Mouse (Mus musculus): Measurements from ENCODE around the gene Washc3. TPM values are rescaled to one million over a fixed set of nuclear protein-coding genes. Genes with fewer than 3 reads are reported as not detected.

The Washc3 gene
- polyA plus RNA-seq, 1 experiment, result 6.0 TPM

DNA sequence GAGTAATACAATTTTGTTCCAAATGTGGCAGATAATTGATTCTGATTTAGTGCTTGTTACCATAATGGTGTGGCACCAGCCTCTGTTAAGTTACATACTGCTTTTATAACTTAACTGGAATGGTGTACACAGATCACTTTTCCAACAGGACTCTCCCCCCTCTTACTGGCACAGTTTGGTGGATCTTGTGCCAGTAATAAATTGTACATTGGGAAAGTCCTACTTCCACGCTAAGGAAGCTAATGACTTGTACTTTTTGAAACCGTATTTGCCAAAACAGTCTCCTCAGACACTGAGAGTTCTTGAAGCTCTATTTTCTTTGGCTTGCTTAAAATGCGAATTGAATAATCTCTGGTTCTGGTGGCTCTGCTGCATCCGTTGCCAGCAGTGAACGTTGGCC, 24.5 kb downstream of the Washc3 start:
- Histone ChIP-seq H3K4me3 (ENCODE audit: extremely low read depth, insufficient read depth, insufficient read length) (no peak overlapping the region), H3K4me1 (ENCODE audit: control insufficient read depth, insufficient read depth, insufficient read length) (no peaks in the 10 kb centered on the region), H3K27ac (ENCODE audit: insufficient read depth, low read length) (no peak overlapping the region), H3K36me3 (ENCODE audit: control insufficient read depth, insufficient read depth, low read length) (peaks cover 12% of the 10 kb centered on the region), H3K27me3 (ENCODE audit: control insufficient read depth, insufficient read depth, low read length) (no peaks in the 10 kb centered on the region)
- TF ChIP-seq CTCF (IDR thresholded peaks at IDR 0.05; ENCODE audit: extremely low read depth, insufficient read depth, insufficient read length, insufficient replicate concordance) (no peak), POLR2A (IDR thresholded peaks at IDR 0.05; ENCODE audit: low read depth, low read length) (no peak)
- DNase-seq (ENCODE audit: low read depth in 1 of 2, low spot score in 2 of 2), result no peak
- 91% methylated on average over 5 of the region's 5 CpGs for WGBS

DNA sequence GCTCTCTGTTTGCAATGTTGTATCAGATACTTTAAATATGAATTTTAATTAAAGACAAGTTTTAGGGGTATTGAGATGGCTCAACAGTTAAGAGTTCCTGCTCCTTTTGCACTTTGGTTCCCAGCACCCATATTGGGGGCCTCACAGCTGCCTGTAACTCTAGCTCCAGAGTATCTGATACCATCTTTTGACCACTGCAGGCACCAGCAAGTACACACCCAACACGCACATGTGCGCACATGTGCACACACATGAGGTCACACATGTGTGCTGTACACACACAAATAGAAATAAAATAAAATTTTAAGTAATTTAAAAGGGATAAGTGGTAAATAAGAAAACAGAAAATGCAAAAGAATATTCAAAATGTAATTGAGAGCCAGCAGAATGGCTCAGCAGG, 27.1 kb downstream of the Washc3 start:
- Histone ChIP-seq H3K36me3 (ENCODE audit: control insufficient read depth, insufficient read depth, low read length) (peaks cover 10% of the 10 kb centered on the region), H3K4me1 (ENCODE audit: control insufficient read depth, insufficient read depth, insufficient read length) (no peaks in the 10 kb centered on the region), H3K27ac (ENCODE audit: insufficient read depth, low read length) (no peak overlapping the region), H3K27me3 (ENCODE audit: control insufficient read depth, insufficient read depth, low read length) (no peaks in the 10 kb centered on the region), H3K4me3 (ENCODE audit: extremely low read depth, insufficient read depth, insufficient read length) (no peak overlapping the region)
- DNase-seq (ENCODE audit: low read depth in 1 of 2, low spot score in 2 of 2), result no peak
- 93% methylated on average over 2 of the region's 2 CpGs for WGBS
- TF ChIP-seq CTCF (IDR thresholded peaks at IDR 0.05; ENCODE audit: extremely low read depth, insufficient read depth, insufficient read length, insufficient replicate concordance) (no peak), POLR2A (IDR thresholded peaks at IDR 0.05; ENCODE audit: low read depth, low read length) (no peak)

DNA sequence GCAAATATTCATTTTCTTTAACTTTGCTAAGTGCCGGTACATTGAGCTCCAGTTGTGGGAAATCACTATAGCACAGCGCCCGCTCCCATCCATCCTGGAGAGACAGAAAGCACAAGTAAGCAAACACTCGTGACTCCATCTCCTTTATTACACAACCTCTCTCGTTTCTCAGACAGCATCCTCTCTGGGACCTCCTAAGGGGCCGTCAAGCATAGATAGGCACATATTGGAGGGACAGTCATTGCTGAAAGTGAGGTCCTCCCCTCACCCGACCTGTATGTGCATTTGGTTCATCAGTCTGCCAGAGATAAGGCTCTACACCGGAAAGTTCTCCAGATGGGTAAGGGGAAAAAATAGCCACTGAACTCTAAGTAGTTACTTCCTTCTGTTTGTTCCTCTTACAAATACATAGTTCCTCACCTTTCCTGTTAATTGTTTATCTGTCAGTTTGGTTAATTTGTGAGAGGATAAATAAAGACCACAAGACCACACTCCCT, 27.7 kb downstream of the Washc3 start:
- TF ChIP-seq POLR2A (IDR thresholded peaks at IDR 0.05; ENCODE audit: low read depth, low read length) (no peak), CTCF (IDR thresholded peaks at IDR 0.05; ENCODE audit: extremely low read depth, insufficient read depth, insufficient read length, insufficient replicate concordance) (no peak)
- DNase-seq (ENCODE audit: low read depth in 1 of 2, low spot score in 2 of 2), result no peak
- WGBS, result 49% methylated on average over 8 of the region's 8 CpGs
- H3K27ac ChIP-seq (ENCODE audit: insufficient read depth, low read length), result no peak overlapping the region
- H3K27me3 ChIP-seq (ENCODE audit: control insufficient read depth, insufficient read depth, low read length), result no peaks in the 10 kb centered on the region
- no peak overlapping the region for H3K4me3 ChIP-seq (ENCODE audit: extremely low read depth, insufficient read depth, insufficient read length)
- no peaks in the 10 kb centered on the region for H3K4me1 ChIP-seq (ENCODE audit: control insufficient read depth, insufficient read depth, insufficient read length)
- H3K36me3 ChIP-seq (ENCODE audit: control insufficient read depth, insufficient read depth, low read length), result peaks cover 13% of the 10 kb centered on the region

DNA sequence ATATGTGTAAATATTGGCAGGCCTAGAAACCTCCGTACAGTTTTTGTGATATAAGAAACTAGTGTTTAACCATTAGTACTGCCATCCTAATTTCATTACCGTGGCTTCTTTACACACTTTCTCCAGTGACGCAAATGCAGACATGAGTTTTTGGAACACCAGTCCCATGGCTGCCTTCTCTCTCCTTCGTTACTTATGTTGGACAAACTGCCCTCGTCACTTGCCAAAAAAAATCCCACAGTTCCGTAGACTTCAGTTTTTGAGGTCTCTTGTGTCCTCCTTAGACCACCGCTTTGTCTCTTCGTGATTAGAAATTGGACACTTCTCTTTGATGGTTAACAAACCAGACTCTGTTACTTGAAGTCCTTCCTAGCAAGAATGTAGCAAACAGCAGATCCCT, 30.8 kb downstream of the Washc3 start:
- no peak for TF ChIP-seq POLR2A (IDR thresholded peaks at IDR 0.05; ENCODE audit: low read depth, low read length)
- no peaks in the 10 kb centered on the region for H3K27me3 ChIP-seq (ENCODE audit: control insufficient read depth, insufficient read depth, low read length)
- DNase-seq (ENCODE audit: low read depth in 1 of 2, low spot score in 2 of 2), result no peak
- H3K27ac ChIP-seq (ENCODE audit: insufficient read depth, low read length), result no peak overlapping the region
- WGBS, result 94% methylated on average over 8 of the region's 8 CpGs
- H3K4me3 ChIP-seq (ENCODE audit: extremely low read depth, insufficient read depth, insufficient read length), result no peak overlapping the region
- peaks cover 17% of the 10 kb centered on the region for H3K36me3 ChIP-seq (ENCODE audit: control insufficient read depth, insufficient read depth, low read length)
- no peaks in the 10 kb centered on the region for H3K4me1 ChIP-seq (ENCODE audit: control insufficient read depth, insufficient read depth, insufficient read length)

DNA sequence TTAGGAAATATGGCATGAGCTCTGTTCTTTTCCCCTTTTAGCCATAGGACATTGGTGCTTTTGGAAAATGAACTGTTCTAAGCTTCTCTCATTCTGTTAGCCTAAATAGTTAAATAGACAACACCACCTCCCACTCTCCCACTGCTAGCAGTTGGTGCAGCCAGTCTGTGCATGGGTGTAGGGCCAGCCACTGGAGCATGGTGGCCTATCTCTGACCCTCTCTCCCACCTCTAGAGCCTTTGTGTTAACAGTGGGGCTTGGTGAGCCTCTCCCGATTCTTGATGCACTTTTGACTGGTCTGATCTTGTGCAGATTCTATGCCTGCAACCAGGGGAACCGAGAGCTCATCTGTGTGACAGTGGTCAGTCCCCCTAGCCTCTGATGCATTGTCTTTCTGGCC, 31.9 kb downstream of the Washc3 start:
- 95% methylated on average over 2 of the region's 2 CpGs for WGBS
- no peak overlapping the region for H3K4me3 ChIP-seq (ENCODE audit: extremely low read depth, insufficient read depth, insufficient read length)
- no peaks in the 10 kb centered on the region for H3K27me3 ChIP-seq (ENCODE audit: control insufficient read depth, insufficient read depth, low read length)
- TF ChIP-seq POLR2A (IDR thresholded peaks at IDR 0.05; ENCODE audit: low read depth, low read length), result no peak
- no peak for TF ChIP-seq CTCF (IDR thresholded peaks at IDR 0.05; ENCODE audit: extremely low read depth, insufficient read depth, insufficient read length, insufficient replicate concordance)
- H3K4me1 ChIP-seq (ENCODE audit: control insufficient read depth, insufficient read depth, insufficient read length), result no peaks in the 10 kb centered on the region
- no peak overlapping the region for H3K27ac ChIP-seq (ENCODE audit: insufficient read depth, low read length)
- no peak for DNase-seq (ENCODE audit: low read depth in 1 of 2, low spot score in 2 of 2)
- H3K36me3 ChIP-seq (ENCODE audit: control insufficient read depth, insufficient read depth, low read length), result peaks cover 20% of the 10 kb centered on the region

DNA sequence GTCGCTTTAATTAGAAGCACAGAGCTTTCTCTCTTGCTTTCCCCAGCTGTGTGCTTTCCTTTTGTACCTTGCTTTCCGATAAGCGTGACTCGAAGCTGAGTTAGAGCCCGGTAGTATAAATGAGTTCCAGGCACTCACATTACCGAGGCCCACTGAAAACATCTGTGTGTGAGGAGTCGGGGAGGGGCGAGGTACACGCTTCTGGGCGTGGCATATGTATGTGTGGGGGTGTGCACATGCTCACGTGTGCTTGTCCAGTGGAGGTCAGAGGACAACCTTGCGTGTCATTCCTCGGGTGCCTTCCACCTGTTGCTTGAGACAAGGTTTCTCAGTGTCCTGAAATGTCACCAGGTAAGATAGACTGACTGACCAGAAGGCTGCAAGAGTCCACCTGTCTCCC, 43.8 kb downstream of the Washc3 start:
- 94% methylated on average over 13 of the region's 13 CpGs for WGBS
- H3K36me3 ChIP-seq (ENCODE audit: control insufficient read depth, insufficient read depth, low read length), result peaks cover 6% of the 10 kb centered on the region; the same call in 1 of the 2 replicates
- no peaks in the 10 kb centered on the region for H3K4me1 ChIP-seq (ENCODE audit: control insufficient read depth, insufficient read depth, insufficient read length)
- no peak overlapping the region for H3K4me3 ChIP-seq (ENCODE audit: extremely low read depth, insufficient read depth, insufficient read length)
- TF ChIP-seq CTCF (IDR thresholded peaks at IDR 0.05; ENCODE audit: extremely low read depth, insufficient read depth, insufficient read length, insufficient replicate concordance) (no peak), POLR2A (IDR thresholded peaks at IDR 0.05; ENCODE audit: low read depth, low read length) (no peak)
- no peak for DNase-seq (ENCODE audit: low read depth in 1 of 2, low spot score in 2 of 2)
- no peak overlapping the region for H3K27ac ChIP-seq (ENCODE audit: insufficient read depth, low read length)
- H3K27me3 ChIP-seq (ENCODE audit: control insufficient read depth, insufficient read depth, low read length), result no peaks in the 10 kb centered on the region

DNA sequence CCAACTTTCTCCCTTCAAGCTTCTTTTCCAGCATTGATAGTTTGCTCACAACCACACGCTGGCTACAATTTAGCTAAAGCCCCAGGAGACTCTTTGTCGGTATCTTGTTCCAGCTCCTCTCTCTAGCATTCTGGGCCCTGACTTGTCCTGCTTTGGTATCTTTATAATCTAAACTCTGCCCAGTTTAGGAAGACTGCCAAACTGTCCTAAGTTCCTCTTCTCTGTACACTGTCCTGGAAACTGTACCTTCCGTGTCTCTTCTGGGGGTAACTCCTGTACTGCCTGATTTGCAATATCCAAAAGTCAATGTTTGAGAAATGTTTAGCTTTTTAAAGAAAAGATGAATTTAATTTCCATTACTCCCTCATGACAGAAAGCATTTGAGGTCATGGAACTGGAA, 49.4 kb downstream of the Washc3 start:
- 52% methylated on average over 3 of the region's 3 CpGs for WGBS
- TF ChIP-seq POLR2A (IDR thresholded peaks at IDR 0.05; ENCODE audit: low read depth, low read length) (no peak), CTCF (IDR thresholded peaks at IDR 0.05; ENCODE audit: extremely low read depth, insufficient read depth, insufficient read length, insufficient replicate concordance) (no peak)
- no peak for DNase-seq (ENCODE audit: low read depth in 1 of 2, low spot score in 2 of 2)
- Histone ChIP-seq H3K27me3 (ENCODE audit: control insufficient read depth, insufficient read depth, low read length) (no peaks in the 10 kb centered on the region), H3K4me1 (ENCODE audit: control insufficient read depth, insufficient read depth, insufficient read length) (no peaks in the 10 kb centered on the region), H3K4me3 (ENCODE audit: extremely low read depth, insufficient read depth, insufficient read length) (no peak overlapping the region), H3K27ac (ENCODE audit: insufficient read depth, low read length) (no peak overlapping the region), H3K36me3 (ENCODE audit: control insufficient read depth, insufficient read depth, low read length) (peaks cover 4% of the 10 kb centered on the region; the same call in 1 of the 2 replicates)

All from spleen, adult 2 months (tissue).